Mouse (Mus musculus) cerebellum, adult 2 months (tissue): ENCODE results near the gene Gpr15.

Experiments
- CTCF ChIP-seq: fragments of 200-500 bp; IDR thresholded peaks from 2 replicates; pipeline ENCODE4 v1.5.1; 2011; ENCODE audit warnings: low read depth, mild to moderate bottlenecking, control low read depth, low read length, moderate library complexity, borderline replicate concordance; ENCODE audit not compliant: insufficient read depth
- POLR2A ChIP-seq: fragments of 200-500 bp; IDR thresholded peaks from 2 replicates; pipeline ENCODE4 v1.6.1; 2011; ENCODE audit warnings: low read length, control low read depth, borderline replicate concordance; ENCODE audit not compliant: insufficient read depth

GRCm38 (mm10) chr16:58751314-58751713, 32.4 kb upstream of the Gpr15 start:
- no peak for TF ChIP-seq CTCF
- TF ChIP-seq POLR2A = no peak
